Mouse (Mus musculus) activated CD4-positive, CD25-positive, alpha-beta regulatory T cell, adult 4 months (primary cell): Measurements from ENCODE around the gene Hoxc5. TPM values are rescaled to one million over a fixed set of nuclear protein-coding genes. Genes with fewer than 3 reads are reported as not detected.

Experiments
- ATAC-seq: one replicate; pipeline ENCODE4 v1.8.0; 2017
- polyA plus RNA-seq, 2 experiments: library from polyadenylated mRNA; unstranded; fragments of 100-300 nt; shearing (Covaris generic); gene quantifications; one replicate each; pipeline ENCODE4 v1.2.1; 2017

Gene Hoxc5
- polyA plus RNA-seq, 2 experiments from 2014 or later = not detected

DNA sequence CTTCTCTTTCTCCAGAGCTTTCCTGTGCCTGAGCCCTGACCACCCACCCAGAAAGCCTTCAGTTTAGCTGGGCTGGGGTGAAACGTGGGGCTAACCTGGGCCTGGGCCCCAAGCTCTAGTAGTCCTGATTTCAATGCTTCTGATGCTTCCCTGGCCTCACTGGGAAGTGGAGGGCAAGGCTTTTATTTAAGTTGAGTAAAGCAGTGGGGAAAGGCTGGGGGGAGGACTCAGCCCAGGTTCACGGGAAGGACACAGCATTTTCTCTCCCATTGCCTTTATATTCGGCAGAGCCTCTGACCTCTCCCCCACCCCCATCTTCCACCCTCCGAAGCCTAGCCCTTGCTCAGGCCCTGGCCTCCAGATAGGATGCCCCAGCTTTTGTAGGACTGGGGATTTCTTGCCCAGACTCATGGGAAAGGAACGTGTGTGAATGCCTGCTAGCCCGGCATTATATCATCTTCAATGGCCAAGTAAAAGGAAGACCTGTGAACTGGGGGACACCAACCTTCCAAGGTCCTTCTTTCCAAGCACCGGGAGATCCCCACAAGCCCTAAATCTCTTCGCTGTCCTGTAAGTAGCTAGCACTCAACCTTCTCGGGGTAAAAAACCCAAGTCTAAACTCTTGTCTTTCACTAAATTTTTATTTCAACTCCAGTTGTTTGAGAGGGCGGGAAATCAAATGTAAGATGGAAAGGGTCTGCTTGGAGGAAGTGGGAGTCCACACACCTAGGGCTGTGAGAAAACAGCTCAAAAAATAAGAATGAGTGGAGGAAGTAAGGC is 71.6 kb downstream of the Hoxc5 start:
- ATAC-seq = no peak

DNA sequence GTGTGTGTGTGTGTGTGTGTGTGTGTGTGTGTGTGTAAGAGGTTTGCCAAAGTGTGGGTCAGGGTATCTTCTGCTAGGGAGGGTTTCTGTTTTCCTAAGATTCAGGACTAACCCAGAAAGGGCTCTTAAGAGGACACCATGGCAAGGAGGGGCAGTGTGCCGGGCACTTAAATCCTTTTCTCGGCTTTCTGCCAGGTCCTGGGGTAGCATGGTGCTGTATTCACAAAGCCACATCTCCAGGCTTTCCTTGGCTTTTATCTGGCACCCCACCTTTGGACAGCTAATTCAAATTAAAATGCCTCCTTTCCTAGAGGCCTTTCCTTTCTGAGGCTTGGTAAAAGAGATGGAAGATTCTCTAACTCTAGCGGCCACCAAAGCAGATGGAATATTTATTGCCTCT is 72.4 kb downstream of the Hoxc5 start:
- no peak for ATAC-seq

DNA sequence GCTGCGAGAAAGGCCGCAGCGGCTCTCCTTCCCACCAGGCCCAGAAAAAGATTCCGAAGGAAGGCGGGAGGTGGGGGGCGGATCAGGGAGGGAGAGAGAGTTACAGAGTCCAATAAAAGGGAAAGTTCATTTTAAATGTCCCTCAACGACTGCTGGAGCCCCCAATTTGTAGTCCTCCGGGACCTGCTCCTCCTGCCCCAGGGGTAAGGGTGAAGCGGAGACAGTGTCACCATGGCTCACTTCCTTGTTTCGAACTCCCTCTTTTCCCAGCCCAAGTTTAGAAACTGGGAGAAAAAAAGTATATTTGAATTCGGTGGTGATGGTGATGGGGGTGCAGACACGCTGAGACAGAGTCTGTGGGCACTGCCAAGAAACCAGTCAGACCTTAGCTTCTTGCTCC is 73.4 kb downstream of the Hoxc5 start:
- no peak for ATAC-seq

DNA sequence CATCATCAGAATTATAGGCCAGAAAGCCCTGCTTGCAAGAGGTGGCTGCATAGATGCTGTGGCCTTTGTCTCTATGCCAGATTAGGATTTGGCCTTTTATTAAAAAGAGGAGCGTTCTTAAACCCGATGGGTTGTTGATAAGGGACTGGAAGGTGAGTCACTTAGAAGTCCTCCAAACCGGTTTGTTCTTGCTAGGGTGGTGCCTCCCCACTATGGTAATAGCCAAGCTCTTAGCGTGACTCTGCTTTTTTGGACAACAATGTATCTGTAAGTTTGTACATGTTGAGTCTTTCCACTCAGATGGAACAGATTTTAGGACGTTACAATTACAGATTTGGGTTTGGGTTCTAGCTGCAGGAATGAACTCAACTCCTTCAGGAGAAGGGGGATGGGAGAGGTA is 74.4 kb downstream of the Hoxc5 start:
- no peak for ATAC-seq

DNA sequence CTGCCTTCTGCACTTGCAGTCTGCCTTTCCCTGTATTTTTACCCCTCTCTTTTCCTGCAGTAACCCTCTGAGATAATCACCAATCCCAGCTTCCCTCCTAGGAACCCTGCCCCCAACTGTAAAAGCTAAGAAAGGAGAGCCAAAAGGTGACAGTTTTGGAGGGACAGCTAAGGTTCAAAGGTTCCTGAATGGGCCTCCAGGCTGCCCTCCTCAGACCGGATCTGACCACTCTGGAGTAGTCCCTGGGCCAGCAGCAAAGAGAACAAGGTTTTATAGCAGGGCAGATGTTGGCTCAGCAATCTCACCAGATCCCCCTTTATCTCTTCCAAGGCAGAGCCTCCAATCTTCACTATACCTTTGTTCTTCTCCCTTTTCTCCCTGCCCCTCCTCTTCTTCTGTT is 75.0 kb downstream of the Hoxc5 start:
- ATAC-seq = no peak

DNA sequence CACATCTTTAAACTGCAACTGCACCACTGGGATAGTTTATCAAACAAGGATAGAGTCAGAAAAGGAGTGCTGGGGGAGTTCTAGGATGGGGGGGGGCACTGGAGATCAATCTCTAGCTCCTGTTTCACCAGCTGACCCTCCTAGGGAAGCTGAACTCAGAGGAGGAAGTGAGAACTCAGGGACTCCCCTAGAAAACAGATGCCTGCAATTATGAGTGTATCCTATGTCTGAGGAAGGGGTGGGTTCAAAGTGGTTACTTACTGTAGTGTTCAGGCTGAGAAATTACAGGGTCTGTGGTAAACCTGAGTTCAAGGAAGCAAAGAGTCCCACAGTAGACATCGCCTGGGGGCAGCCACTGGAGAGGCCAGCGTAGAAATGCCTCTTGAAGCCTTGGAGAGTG is 84.4 kb downstream of the Hoxc5 start:
- ATAC-seq = no peak

DNA sequence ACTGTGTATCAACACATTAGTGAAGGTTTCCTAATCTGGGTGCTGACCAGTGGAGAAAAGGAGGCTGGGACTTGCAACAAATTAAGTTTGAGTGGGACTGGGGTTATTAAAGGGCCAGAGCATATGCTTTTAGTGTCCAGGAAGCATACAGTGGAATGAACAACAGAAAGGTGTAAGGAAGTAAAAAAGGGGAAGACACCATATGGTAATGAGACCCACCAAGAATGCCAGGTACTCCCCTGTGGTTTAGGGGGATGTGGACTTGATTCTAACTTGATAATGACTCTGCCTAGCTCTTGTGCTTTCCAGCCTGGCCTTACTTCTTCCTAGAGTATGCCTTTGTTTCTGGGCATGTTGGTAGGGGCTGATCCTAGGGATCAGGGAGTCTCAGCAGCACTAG is 86.0 kb downstream of the Hoxc5 start:
- ATAC-seq = no peak

DNA sequence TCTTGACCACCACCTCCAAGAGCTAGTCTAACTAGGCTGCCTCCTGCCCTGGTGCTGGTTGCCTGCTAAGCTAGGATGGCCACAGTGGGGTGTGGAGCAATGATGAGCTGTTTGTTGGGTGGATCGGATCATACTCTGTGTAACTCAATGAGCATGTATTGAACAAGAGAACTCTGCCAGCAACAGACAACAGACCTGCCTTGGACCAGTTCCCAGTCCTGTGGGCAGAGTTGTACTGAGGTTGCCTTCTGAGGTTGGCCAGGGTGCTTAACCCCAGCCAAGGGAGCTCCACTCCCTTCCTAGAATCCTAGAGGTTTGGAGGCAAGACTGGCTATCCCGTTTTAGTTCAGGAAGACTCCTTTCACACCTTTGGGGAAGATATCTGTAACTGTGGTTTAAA is 89.2 kb downstream of the Hoxc5 start:
- ATAC-seq = no peak

DNA sequence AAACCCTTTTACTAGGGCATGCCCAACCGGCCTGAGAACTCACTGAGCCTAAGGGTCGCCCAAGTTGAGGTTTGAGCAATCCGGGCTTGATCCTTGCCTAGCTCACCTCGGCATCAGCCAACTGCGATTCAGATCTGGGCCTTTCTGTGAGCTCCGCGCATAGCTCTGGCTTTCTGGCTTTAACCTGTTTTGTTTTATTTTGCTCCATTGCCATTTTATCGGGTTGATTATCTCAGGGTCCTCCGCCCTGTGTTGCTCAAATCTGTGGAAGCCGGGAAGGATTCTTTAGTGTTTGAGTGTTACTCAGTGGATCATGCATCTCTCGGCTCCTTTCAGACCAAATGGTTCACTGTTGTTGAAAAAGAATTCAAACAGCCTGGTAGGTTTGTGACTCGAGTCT is 91.5 kb downstream of the Hoxc5 start:
- no peak for ATAC-seq

DNA sequence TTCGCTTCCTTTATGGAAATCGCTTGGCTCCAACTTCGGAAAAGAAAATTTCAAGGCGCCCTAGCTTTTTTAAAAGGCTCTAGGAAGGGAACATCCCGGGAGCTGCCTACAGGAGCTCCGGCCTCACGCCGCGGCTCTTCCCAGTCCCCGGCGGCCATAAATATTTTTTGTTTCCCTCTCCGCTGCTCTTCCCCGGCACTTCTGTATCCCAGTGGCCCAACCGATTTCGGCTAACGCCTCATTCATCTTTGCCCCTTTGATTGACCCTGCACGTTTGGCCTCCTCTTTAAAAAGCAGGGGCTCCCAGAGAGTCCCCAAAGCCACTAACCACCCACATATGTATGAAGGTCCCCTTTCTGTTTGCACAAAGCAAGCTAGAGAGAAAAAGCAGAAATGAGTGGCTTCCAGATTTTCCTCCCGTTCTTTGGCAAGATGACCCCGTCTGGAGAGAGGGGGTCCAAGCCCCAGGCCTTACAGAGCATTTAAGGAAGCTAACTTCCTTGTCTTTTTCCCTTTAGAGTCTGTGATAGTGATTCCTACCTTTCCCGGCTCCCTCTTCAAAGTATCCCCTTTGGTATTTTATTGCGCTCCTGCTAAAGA is 92.2 kb downstream of the Hoxc5 start:
- no peak for ATAC-seq

DNA sequence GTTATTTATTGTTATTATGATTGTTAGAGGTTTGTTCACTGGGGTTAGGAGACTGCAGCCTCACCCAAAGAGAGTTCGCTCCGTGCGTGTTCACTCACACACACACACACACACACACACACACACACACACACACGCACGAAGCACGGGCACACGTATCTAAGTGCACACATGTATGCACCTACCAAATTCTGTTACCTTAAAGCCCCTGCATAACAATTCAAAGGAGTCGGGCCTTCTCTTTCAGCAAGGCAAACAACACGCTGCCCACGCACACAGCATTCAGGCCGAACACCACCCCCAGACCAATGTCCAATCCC is 92.7 kb downstream of the Hoxc5 start:
- ATAC-seq = no peak

DNA sequence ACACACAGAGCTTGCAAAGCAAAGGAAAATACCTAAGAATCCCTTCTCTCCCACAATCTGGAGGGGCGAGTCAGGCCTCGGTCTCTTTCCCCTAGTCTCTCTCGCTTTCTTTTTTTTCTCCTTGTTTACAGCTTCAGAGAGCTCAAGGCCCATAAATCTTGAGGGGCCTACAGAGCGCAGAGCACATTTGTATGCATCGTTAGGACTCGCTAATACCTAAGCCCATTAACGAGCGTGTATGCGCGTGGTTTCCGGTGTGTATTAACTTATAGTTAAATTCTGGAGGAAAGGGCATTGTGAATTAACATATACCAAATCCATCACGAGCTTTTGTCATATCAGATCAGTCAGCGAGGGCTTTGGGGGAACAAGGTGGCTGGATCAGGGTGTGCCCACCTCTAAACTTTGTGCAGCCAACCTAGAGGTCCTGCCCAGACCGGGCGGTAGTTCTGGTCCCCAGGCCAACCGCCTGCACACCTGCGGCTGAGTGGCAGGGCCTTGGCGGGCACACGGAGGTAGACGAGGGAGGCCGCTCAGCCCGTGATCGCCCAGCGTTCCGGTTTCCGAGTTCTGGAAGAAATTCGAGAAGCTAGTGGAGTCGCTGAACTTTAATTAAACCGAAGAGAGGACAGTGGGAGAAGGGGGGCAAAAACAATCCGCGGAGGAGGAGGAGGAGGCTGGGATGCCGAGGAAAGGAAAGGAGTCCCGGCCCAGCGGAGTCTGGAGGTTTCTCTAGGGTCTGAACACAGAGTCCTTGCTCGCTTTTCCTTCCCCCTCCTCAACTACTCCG is 93.3 kb downstream of the Hoxc5 start:
- no peak for ATAC-seq

DNA sequence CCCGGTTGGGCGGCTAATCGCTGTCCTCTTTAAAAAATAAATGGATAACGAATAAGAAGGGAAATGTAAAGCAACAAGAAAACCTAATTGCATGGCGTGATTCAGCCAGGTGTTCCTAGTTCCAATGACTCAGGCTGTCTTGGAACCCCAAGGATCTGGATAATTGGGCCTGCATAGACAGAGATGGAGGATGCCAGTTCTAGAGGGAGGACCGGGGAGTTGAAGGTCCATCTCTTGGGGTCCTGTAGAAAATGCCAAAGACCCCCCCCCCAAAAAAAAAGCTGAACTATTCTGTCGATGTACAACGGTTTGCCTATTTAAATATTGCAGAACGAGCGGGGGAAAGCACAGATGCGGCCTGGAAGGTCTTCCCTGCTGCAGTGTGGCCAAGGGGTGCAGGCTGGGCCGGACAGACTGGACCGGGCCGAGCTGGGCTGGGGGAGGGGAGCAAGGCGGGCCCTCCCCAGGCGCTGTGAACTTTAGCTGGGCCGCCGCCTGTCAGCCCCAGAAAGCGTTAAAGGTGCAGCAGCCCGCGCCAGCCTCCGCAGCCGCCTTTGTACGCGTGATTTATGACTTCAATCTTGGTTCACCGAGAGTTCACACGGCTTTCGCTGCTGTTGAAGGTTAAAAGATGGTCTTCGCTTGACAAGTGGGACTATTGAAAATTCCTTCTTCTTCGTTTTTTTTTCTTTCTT is 94.0 kb downstream of the Hoxc5 start:
- no peak for ATAC-seq

DNA sequence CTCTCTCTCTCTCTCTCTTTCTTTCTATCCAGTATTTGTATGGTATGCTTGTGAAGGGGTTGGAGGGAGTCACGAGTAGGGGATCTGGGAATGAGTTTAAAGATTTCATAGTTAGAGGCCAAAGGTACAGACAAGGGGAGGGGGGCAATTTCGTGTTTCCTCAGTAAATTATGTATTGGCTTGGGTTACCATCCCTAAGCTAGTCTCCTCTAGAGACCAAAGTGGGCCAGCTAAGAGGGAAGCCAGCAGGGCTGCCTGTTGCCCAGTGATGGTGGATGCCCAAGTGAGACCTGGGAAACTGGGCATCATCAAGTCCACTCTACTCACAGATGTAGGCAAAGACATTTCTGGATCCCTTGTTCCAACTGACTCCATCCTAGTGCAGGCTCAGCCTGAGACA is 94.7 kb downstream of the Hoxc5 start:
- ATAC-seq = no peak

DNA sequence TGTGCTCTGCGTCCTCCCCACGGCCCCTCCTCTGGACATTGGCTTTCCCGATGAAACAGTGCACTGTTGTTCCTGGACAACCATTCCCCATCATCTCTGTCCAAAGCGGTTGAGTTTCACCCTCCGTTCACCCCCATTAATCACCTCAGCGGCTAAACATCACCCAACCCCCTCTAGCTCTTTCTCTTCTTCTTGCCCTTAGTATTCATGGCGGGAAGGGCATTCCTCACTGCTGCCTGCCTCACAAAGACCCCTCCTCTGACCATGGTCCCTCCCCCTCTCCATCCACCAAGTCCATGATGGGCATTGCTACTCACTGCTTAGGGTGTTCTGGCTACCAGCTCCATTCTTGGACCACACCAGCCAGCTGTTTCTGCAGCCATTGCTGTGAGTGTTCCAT is 98.4 kb downstream of the Hoxc5 start:
- ATAC-seq = no peak

Other genes with a start within 250 kb of the Hoxc5 start
- gene Calcoco1, start 245.3 kb upstream of the Hoxc5 start, polyA plus RNA-seq = 10 to 100 TPM; 26.1 to 39.2 TPM
- gene Hoxc13, start 46.3 kb upstream of the Hoxc5 start, polyA plus RNA-seq = not detected
- not detected for gene Hoxc12, start 30.7 kb upstream of the Hoxc5 start, polyA plus RNA-seq
- gene Hoxc11, start 13.0 kb upstream of the Hoxc5 start, polyA plus RNA-seq = not detected
- gene Hoxc10, start 647 bp upstream of the Hoxc5 start, polyA plus RNA-seq = not detected
- not detected for gene Hoxc9, start 9.0 kb downstream of the Hoxc5 start, polyA plus RNA-seq
- gene Hoxc8, start 23.2 kb downstream of the Hoxc5 start, polyA plus RNA-seq = under 1 TPM in 1 of 2 experiments, not detected in 1; 0.15 TPM
- not detected for gene Hoxc6, start 30.8 kb downstream of the Hoxc5 start, polyA plus RNA-seq
- gene Hoxc4, start 51.5 kb downstream of the Hoxc5 start, polyA plus RNA-seq = not detected
- gene Smug1, start 199.6 kb downstream of the Hoxc5 start, polyA plus RNA-seq = 1 to 10 TPM; 4.0 to 5.8 TPM